Mouse (Mus musculus) heart, adult 2 months (tissue): ENCODE results near the gene Defb36.

ENCODE experiments used
- EP300 ChIP-seq: fragments of 200-500 bp; IDR thresholded peaks from 2 replicates; pipeline ENCODE4 v1.6.1; 2011; ENCODE audit warnings: low read depth, low read length, control low read depth; ENCODE audit not compliant: insufficient read depth
- POLR2A ChIP-seq: fragments of 200-500 bp; IDR thresholded peaks from 2 replicates; pipeline ENCODE4 v1.6.1; 2011; ENCODE audit warnings: mild to moderate bottlenecking, low read depth, low read length, control low read depth; ENCODE audit not compliant: insufficient read depth

DNA sequence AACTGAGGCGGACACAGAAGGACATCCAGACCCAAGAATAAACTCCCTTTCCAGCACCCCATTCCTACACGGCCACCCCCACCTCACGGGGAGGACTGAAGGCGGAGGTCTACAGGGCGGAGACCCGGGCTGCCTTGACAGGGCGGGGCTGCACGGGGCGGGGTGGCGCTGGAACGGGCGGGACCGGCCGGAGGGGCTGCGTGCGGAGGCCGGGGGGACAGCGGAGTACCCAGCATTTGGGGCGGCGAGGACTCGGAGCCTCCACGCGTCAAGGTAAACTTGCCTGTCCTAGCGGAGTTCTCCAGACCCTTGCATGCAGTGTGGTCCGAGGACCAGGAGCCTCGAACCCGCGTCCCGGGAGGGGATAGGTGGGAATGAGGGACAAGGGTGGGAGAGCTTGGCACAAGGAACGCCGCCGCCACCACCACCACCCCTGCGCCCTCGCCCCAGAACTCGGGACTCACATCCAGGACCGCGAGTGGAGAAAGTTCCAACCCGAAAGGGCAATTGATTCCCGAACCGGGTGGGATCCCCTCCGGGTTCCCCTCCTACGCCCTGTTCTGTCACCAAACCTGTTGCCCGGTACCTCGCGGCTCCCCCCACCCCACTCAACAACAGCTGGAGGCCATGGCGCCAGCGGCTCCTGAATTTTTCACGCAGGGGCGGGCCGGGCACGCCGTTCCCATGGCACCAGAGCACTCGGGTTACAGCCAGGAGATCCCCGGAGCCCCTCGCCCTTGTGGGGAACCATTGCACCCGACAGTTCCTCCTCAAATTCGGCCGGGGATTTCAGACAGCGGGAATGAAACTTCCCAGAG lies 22.9 kb downstream of the Defb36 start, which contains the start of gene Rem1:
- 0 out of 2 replicates have a peak, but pooled peaks have one; percentile 54 for TF ChIP-seq POLR2A
- TF ChIP-seq EP300 = no peak
